Mouse (Mus musculus): ENCODE data around the gene Mllt11.

GRCm38 (mm10) chr3:95169996-95170395 is 62.0 kb downstream of the Mllt11 start:
- TF ChIP-seq EP300 (optimal IDR thresholded peaks at IDR 0.05) (no peak), CTCF (IDR thresholded peaks at IDR 0.05; ENCODE audit: low read depth) (no peak)
